Mouse (Mus musculus) testis, adult 2 months (tissue): ENCODE results near the gene Entpd7. TPM values are rescaled to one million over a fixed set of nuclear protein-coding genes. Genes with fewer than 3 reads are reported as not detected.

Experiments
- H3K27ac ChIP-seq: fragments of 200-500 bp; 2 replicates; pipeline ENCODE4 v1.5.1; 2012; ENCODE audit warnings: low read depth, low read length; ENCODE audit not compliant: control insufficient read depth, insufficient read depth
- H3K27me3 ChIP-seq: fragments of 200-500 bp; 2 replicates; pipeline ENCODE4 v1.6.1; 2012; ENCODE audit warnings: mild to moderate bottlenecking, low read length, moderate library complexity; ENCODE audit not compliant: control insufficient read depth, insufficient read depth
- H3K36me3 ChIP-seq: fragments of 200-500 bp; 2 replicates; pipeline ENCODE4 v1.6.1; 2012; ENCODE audit warnings: mild to moderate bottlenecking, low read length; ENCODE audit not compliant: control insufficient read depth, insufficient read depth
- H3K4me1 ChIP-seq: fragments of 200-500 bp; 2 replicates; pipeline ENCODE4 v1.6.1; 2012; ENCODE audit warnings: low read length; ENCODE audit not compliant: control insufficient read depth, insufficient read depth
- H3K4me3 ChIP-seq: fragments of 200-500 bp; 2 replicates; pipeline ENCODE4 v1.5.1; 2012; ENCODE audit warnings: low read depth, mild to moderate bottlenecking, low read length, moderate library complexity, mixed read lengths; ENCODE audit not compliant: control insufficient read depth
- CTCF ChIP-seq: fragments of 200-500 bp; IDR thresholded peaks from 2 replicates; pipeline ENCODE4 v1.5.1; 2012; ENCODE audit warnings: low read depth, mild to moderate bottlenecking, inconsistent platforms, low read length, moderate library complexity; ENCODE audit not compliant: control insufficient read depth, insufficient read depth, insufficient replicate concordance
- POLR2A ChIP-seq: fragments of 200-500 bp; IDR thresholded peaks from 2 replicates; pipeline ENCODE4 v1.6.1; 2012; ENCODE audit warnings: low read depth, mild to moderate bottlenecking, inconsistent platforms, low read length, moderate library complexity; ENCODE audit not compliant: control insufficient read depth
- polyA plus RNA-seq: library from polyadenylated mRNA; depleted of rRNA; stranded (reverse); fragments of >200 nt; gene quantifications from 2 replicates; pipeline ENCODE4 v1.2.3, GENCODE M21; 2012; rRNA removed

Gene Entpd7
- polyA plus RNA-seq, result 1.5 and 1.6 TPM in 2 replicates

GRCm38 (mm10) chr19:43689419-43690246 is at the start of gene Entpd7:
Gene Entpd7, plus strand, starts transcription at chr19:43689672.
- peaks cover 7% of the 10 kb centered on the region for H3K4me1 ChIP-seq
- TF ChIP-seq CTCF (peak; percentile 12; the same call in 1 of the 2 replicates), POLR2A (peak; percentile 63)
- H3K36me3 ChIP-seq, result no peaks in the 10 kb centered on the region
- H3K4me3 ChIP-seq, result peak within 1 kb of the TSS; percentile 89
- H3K27ac ChIP-seq, result peak within 1 kb of the TSS; percentile 5; the same call in 1 of the 2 replicates
- H3K27me3 ChIP-seq, result no peaks in the 10 kb centered on the region

- H3K36me3 ChIP-seq, result no peaks in the 10 kb centered on the region
- no peak overlapping the region for H3K4me3 ChIP-seq
- no peaks in the 10 kb centered on the region for H3K4me1 ChIP-seq
- no peak for TF ChIP-seq POLR2A
- TF ChIP-seq CTCF, result no peak
- H3K27me3 ChIP-seq, result no peaks in the 10 kb centered on the region
- no peak overlapping the region for H3K27ac ChIP-seq
Observed at GRCm38 (mm10) chr19:43641833-43642232, 47.6 kb upstream of the Entpd7 start.

GRCm38 (mm10) chr19:43642843-43643242 is 46.6 kb upstream of the Entpd7 start:
- no peaks in the 10 kb centered on the region for H3K4me1 ChIP-seq
- no peaks in the 10 kb centered on the region for H3K27me3 ChIP-seq
- H3K36me3 ChIP-seq, result no peaks in the 10 kb centered on the region
- TF ChIP-seq CTCF, result no peak
- TF ChIP-seq POLR2A, result no peak
- H3K4me3 ChIP-seq, result no peak overlapping the region
- H3K27ac ChIP-seq, result no peak overlapping the region

- no peaks in the 10 kb centered on the region for H3K27me3 ChIP-seq
Observed at GRCm38 (mm10) chr19:43645508-43645907, 44.0 kb upstream of the Entpd7 start.

GRCm38 (mm10) chr19:43646852-43647251 is 42.6 kb upstream of the Entpd7 start:
- no peak overlapping the region for H3K27ac ChIP-seq
- TF ChIP-seq CTCF (no peak), POLR2A (no peak)
- H3K4me1 ChIP-seq, result no peaks in the 10 kb centered on the region
- H3K4me3 ChIP-seq, result no peak overlapping the region
- H3K27me3 ChIP-seq, result no peaks in the 10 kb centered on the region
- no peaks in the 10 kb centered on the region for H3K36me3 ChIP-seq

More at GRCm38 (mm10) chr19:43645508-43645907, 44.0 kb upstream of the Entpd7 start:
- H3K36me3 ChIP-seq, result no peaks in the 10 kb centered on the region
- no peak overlapping the region for H3K27ac ChIP-seq
- H3K4me3 ChIP-seq, result no peak overlapping the region
- TF ChIP-seq CTCF (no peak), POLR2A (no peak)
- H3K4me1 ChIP-seq, result no peaks in the 10 kb centered on the region

GRCm38 (mm10) chr19:43647261-43647660 is 42.2 kb upstream of the Entpd7 start:
- H3K36me3 ChIP-seq, result no peaks in the 10 kb centered on the region
- no peaks in the 10 kb centered on the region for H3K4me1 ChIP-seq
- H3K27me3 ChIP-seq, result no peaks in the 10 kb centered on the region
- H3K4me3 ChIP-seq, result no peak overlapping the region
- TF ChIP-seq CTCF, result no peak
- TF ChIP-seq POLR2A, result no peak
- H3K27ac ChIP-seq, result no peak overlapping the region

GRCm38 (mm10) chr19:43648343-43648742 is 41.1 kb upstream of the Entpd7 start:
- Histone ChIP-seq H3K4me3 (no peak overlapping the region), H3K4me1 (no peaks in the 10 kb centered on the region), H3K27ac (no peak overlapping the region), H3K36me3 (no peaks in the 10 kb centered on the region), H3K27me3 (no peaks in the 10 kb centered on the region)
- TF ChIP-seq POLR2A (no peak), CTCF (no peak)
